Mouse (Mus musculus) lung, adult 2 months (tissue): ENCODE measurements around the gene Stk40. TPM values are rescaled to one million over a fixed set of nuclear protein-coding genes. Genes with fewer than 3 reads are reported as not detected.
A peak's percentile ranks its signal among the peaks of the same experiment; 100 is the strongest.
"Not testable (repeated sequence)": the region's sequence is repeated elsewhere in the genome, so short reads cannot be mapped to it uniquely, and the experiment has no call there.

Experiments
- DNase-seq: peaks from one replicate; pipeline ENCODE4 v3.0.0; 2022
- H3K4me1 ChIP-seq: fragments of 200-500 bp; 2 replicates; pipeline ENCODE4 v1.6.1; 2011; ENCODE audit warnings: low read length; ENCODE audit not compliant: control insufficient read depth, insufficient read depth
- H3K4me3 ChIP-seq: fragments of 200-500 bp; replicated peaks from 2 replicates; pipeline ENCODE3; 2011; ENCODE audit warnings: low read depth, mild to moderate bottlenecking, control low read depth, low read length; ENCODE audit errors: extremely low read depth
- CTCF ChIP-seq: fragments of 200-500 bp; IDR thresholded peaks from 2 replicates; pipeline ENCODE4 v1.5.1; 2011; ENCODE audit warnings: mild to moderate bottlenecking, low read length, control low read depth; ENCODE audit not compliant: insufficient read depth
- POLR2A ChIP-seq: fragments of 200-500 bp; IDR thresholded peaks from 2 replicates; pipeline ENCODE4 v1.6.1; 2011; ENCODE audit warnings: low read depth, mild to moderate bottlenecking, control low read depth, low read length, borderline replicate concordance; ENCODE audit errors: extremely low read depth
- WGBS: fragments of 180-500 bp; shearing (Covaris S2); methylation state at CpG from one replicate; pipeline ENCODE4 v1.1.7; 2018; 5-methylcytosine and 5-hydroxymethylcytosine counted together
- polyA plus RNA-seq: library from polyadenylated mRNA; depleted of rRNA; stranded (reverse); fragments of >200 nt; gene quantifications from 2 replicates; pipeline ENCODE4 v1.2.3, GENCODE M21; 2012

The Stk40 gene
- polyA plus RNA-seq, 1 experiment = 41.1 TPM

GRCm38 (mm10) chr4:126077833-126078232 is 25.9 kb upstream of the Stk40 start:
- TF ChIP-seq POLR2A (no peak), CTCF (no peak)
- no peak for DNase-seq
- 72% methylated on average over 6 of the region's 6 CpGs for WGBS
- Histone ChIP-seq H3K4me1 (no peaks in the 10 kb centered on the region), H3K4me3 (no peak overlapping the region)

GRCm38 (mm10) chr4:126079266-126079665 is 24.5 kb upstream of the Stk40 start:
- Histone ChIP-seq H3K4me1 (no peaks in the 10 kb centered on the region), H3K4me3 (no peak overlapping the region)
- no peak for DNase-seq
- WGBS = 69% methylated on average over 4 of the region's 4 CpGs
- no peak for TF ChIP-seq CTCF
- TF ChIP-seq POLR2A = no peak

- Histone ChIP-seq H3K4me1 (peaks cover 2% of the 10 kb centered on the region; the same call in 1 of the 2 replicates), H3K4me3 (no peak overlapping the region)
- TF ChIP-seq CTCF (no peak), POLR2A (no peak)
- WGBS = 100% methylated on average over 1 of the region's 1 CpGs
- DNase-seq = no peak
Measured at GRCm38 (mm10) chr4:126081601-126082000, 22.2 kb upstream of the Stk40 start.

GRCm38 (mm10) chr4:126083021-126083420 is 20.7 kb upstream of the Stk40 start:
- no peak for DNase-seq
- 82% methylated on average over 9 of the region's 9 CpGs for WGBS
- Histone ChIP-seq H3K4me1 (peaks cover 2% of the 10 kb centered on the region; the same call in 1 of the 2 replicates), H3K4me3 (no peak overlapping the region)
- TF ChIP-seq CTCF = no peak
- TF ChIP-seq POLR2A = no peak

- WGBS = 78% methylated on average over 8 of the region's 8 CpGs
- DNase-seq = no peak
Measured at GRCm38 (mm10) chr4:126084382-126084781, 19.4 kb upstream of the Stk40 start.

GRCm38 (mm10) chr4:126085996-126086576 is 17.7 kb upstream of the Stk40 start:
- TF ChIP-seq CTCF (peak; percentile 91), POLR2A (no peak)
- WGBS = 14% methylated on average over 7 of the region's 7 CpGs
- peak; percentile 75 for DNase-seq
- no peak overlapping the region for H3K4me3 ChIP-seq
- H3K4me1 ChIP-seq = peaks cover 2% of the 10 kb centered on the region; the same call in 1 of the 2 replicates

More at GRCm38 (mm10) chr4:126084382-126084781, 19.4 kb upstream of the Stk40 start:
- no peak overlapping the region for H3K4me3 ChIP-seq
- TF ChIP-seq POLR2A (no peak), CTCF (no peak)
- peaks cover 2% of the 10 kb centered on the region; the same call in 1 of the 2 replicates for H3K4me1 ChIP-seq

GRCm38 (mm10) chr4:126090101-126090847 is 13.5 kb upstream of the Stk40 start:
- Histone ChIP-seq H3K4me3 (no peak overlapping the region), H3K4me1 (peaks cover 2% of the 10 kb centered on the region; the same call in 1 of the 2 replicates)
- no peak for DNase-seq
- TF ChIP-seq POLR2A (no peak), CTCF (no peak)
- WGBS = 61% methylated on average over 7 of the region's 7 CpGs

GRCm38 (mm10) chr4:126090848-126091124 is 13.0 kb upstream of the Stk40 start:
- TF ChIP-seq CTCF (no peak), POLR2A (no peak)
- no peak for DNase-seq
- H3K4me1 ChIP-seq = peaks cover 2% of the 10 kb centered on the region; the same call in 1 of the 2 replicates
- no peak overlapping the region for H3K4me3 ChIP-seq
- WGBS = 76% methylated on average over 4 of the region's 4 CpGs

- H3K4me3 ChIP-seq = no peak overlapping the region
- H3K4me1 ChIP-seq = peaks cover 1% of the 10 kb centered on the region; the same call in 1 of the 2 replicates
- no peak for DNase-seq
- WGBS = 81% methylated on average over 8 of the region's 8 CpGs
- TF ChIP-seq CTCF (no peak), POLR2A (no peak)
Measured at GRCm38 (mm10) chr4:126091873-126092272, 11.9 kb upstream of the Stk40 start.

GRCm38 (mm10) chr4:126095622-126096430 is 7.9 kb upstream of the Stk40 start:
- WGBS = 48% methylated on average over 14 of the region's 14 CpGs
- not testable (repeated sequence) for H3K4me3 ChIP-seq, H3K4me1 ChIP-seq, DNase-seq
